Mouse (Mus musculus) heart, adult 2 months (tissue): Measurements from ENCODE around the gene Catsper3.

Source experiments
- CTCF ChIP-seq: fragments of 200-600 bp; IDR thresholded peaks from 2 replicates; pipeline ENCODE4 v1.8.1; 2022; ENCODE audit warnings: antibody characterized with exemption, mild to moderate bottlenecking, moderate library complexity
- POLR2A ChIP-seq: fragments of 200-500 bp; IDR thresholded peaks from 2 replicates; pipeline ENCODE4 v1.6.1; 2011; ENCODE audit warnings: mild to moderate bottlenecking, low read depth, low read length, control low read depth; ENCODE audit not compliant: insufficient read depth

DNA sequence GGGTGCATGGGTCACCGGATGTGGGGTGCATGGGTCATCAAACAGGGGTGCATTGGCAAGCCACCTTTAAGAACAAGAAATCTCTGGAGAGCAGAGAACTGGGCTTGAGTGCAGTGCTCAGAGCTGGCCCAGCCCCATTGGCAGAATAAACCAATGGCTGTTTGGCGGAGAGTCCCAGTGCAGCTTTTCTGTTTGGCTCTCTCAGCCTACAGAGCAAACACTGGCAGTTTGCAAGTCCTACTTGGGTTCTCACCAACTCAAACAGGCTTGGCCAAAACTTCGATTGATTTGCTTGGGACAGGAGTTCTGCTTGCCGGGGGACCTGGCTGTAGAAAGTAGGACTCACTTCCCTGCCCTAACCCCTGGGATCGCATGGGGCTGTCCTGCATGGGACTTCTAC lies 26.6 kb downstream of the Catsper3 start:
- TF ChIP-seq POLR2A (no peak), CTCF (no peak)
